Mouse (Mus musculus): Measurements from ENCODE around the gene Mt1. TPM values are rescaled to one million over a fixed set of nuclear protein-coding genes. Genes with fewer than 3 reads are reported as not detected.
"Not testable (repeated sequence)": the region's sequence is repeated elsewhere in the genome, so short reads cannot be mapped to it uniquely, and the experiment has no call there.

Gene Mt1
- polyA plus RNA-seq, 1 experiment from 2014 or later: 5,724 TPM

DNA sequence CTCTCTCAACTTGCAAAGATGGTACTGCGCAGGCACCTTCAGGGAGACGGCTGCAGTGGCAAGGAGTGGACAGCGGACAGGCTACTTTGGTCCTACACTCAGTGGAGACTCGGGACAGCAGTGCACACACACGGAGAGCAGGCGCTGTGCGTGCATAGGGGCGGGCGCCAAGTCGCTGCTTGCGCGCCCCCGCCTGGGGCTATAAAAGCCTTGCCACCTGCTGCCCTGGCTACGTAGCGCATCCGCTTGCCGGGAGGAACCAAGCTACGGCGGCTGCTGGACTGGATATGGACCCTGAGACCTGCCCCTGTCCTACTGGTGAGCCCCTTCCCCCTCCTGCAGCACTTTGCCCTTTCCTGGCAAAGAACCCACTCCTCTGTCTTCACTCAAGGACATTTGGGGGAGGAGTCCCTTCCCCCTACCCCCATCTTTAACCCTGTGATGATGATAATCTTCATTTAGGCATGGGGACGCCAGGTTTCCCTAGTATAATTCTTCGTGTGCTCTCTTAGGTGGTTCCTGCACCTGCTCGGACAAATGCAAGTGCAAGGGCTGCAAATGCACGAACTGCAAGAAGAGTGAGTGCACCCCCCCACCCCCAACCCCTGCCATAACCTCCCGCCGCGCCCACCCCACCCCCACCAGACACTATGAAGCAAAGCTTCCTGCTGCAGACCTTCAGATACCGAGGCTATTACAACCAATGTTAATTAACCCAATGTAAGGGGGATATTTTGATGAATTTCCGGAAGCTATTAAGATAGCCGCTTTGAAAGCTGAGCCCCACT, 26.2 kb upstream of the Mt1 start, which contains the start of gene Mt3:
TSS of gene Mt3 (plus strand) at position 95 of the 788 bp plus-strand sequence.
- no peak within 1 kb of the TSS for H3K9ac ChIP-seq
- H3K27me3 ChIP-seq: peaks cover 71% of the 10 kb centered on the region
- H3K4me3 ChIP-seq (replicated peaks): peak within 1 kb of the TSS; percentile 24
- ATAC-seq (ENCODE audit: insufficient read depth): 0 out of 2 replicates have a peak, but pooled peaks have one; percentile 18
- H3K9me3 ChIP-seq (replicated peaks): no peaks in the 10 kb centered on the region
- peak within 1 kb of the TSS; percentile 51 for H3K4me2 ChIP-seq
- 2% methylated on average over 29 of the region's 29 CpGs for whole genome bisulfite sequencing (ENCODE audit: insufficient replicate concordance)
- H3K27ac ChIP-seq (replicated peaks): peak within 1 kb of the TSS; percentile 69; the same call in 1 of the 2 replicates
- no peaks in the 10 kb centered on the region for H3K36me3 ChIP-seq (replicated peaks)
- peaks cover 37% of the 10 kb centered on the region for H3K4me1 ChIP-seq (replicated peaks)

- Histone ChIP-seq H3K9me3 (replicated peaks) (no peaks in the 10 kb centered on the region), H3K4me2 (no peak overlapping the region), H3K4me3 (replicated peaks) (no peak overlapping the region), H3K9ac (no peak overlapping the region), H3K4me1 (replicated peaks) (peaks cover 37% of the 10 kb centered on the region), H3K36me3 (replicated peaks) (no peaks in the 10 kb centered on the region), H3K27me3 (peaks cover 69% of the 10 kb centered on the region), H3K27ac (replicated peaks) (no peak overlapping the region)
- WGBS (ENCODE audit: insufficient replicate concordance): 33% methylated on average over 7 of the region's 7 CpGs
- ATAC-seq (ENCODE audit: insufficient read depth): no peak
Measured at GRCm38 (mm10) chr8:94153451-94153850, 25.4 kb upstream of the Mt1 start.

DNA sequence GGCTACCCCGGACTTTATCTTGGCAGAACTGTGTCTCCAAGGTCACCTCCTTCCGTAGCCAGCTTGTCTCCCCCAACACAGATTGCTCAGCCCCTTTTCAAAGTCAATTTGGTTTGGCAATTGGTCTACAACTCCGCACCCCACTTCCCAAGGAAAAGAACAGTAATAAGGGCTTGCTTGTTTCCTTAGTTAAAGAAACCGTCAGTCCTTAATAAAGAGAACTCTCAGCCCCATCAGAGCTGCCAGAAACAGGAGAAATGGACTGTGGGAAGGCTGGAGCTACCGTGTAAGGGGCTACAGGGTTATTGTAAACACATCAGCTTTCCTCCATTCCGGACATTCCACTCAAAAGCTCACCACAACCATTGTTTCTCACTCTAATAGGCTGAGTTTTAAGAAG, 24.3 kb upstream of the Mt1 start:
- Histone ChIP-seq H3K27ac (replicated peaks) (no peak overlapping the region), H3K9me3 (replicated peaks) (no peaks in the 10 kb centered on the region), H3K4me2 (no peak overlapping the region), H3K4me3 (replicated peaks) (no peak overlapping the region), H3K27me3 (peaks cover 66% of the 10 kb centered on the region), H3K4me1 (replicated peaks) (peaks cover 35% of the 10 kb centered on the region), H3K36me3 (replicated peaks) (no peaks in the 10 kb centered on the region), H3K9ac (no peak overlapping the region)
- WGBS (ENCODE audit: insufficient replicate concordance): 35% methylated on average over 6 of the region's 6 CpGs
- no peak for ATAC-seq (ENCODE audit: insufficient read depth)

DNA sequence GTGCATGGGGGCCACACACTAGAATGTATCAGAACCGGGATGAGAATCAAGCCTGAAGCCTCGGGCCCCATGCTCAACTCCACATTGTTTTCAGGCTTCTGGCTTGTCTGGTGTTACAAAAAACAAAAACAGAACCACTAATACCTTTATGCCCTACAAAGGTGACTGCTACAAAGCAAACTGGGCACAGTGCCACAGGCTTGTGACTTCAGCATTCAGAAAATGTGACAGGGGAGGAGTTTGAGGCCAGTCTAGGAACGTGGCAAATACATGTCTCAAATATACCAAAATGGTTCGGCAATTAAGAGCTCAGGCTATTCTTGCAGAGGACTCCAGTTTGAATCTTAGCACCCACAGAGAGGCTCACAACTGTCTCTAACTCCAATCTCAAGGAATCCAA, 22.8 kb upstream of the Mt1 start:
- no peaks in the 10 kb centered on the region for H3K36me3 ChIP-seq (replicated peaks)
- peaks cover 22% of the 10 kb centered on the region for H3K4me1 ChIP-seq (replicated peaks)
- no peak overlapping the region for H3K9ac ChIP-seq
- H3K4me2 ChIP-seq: no peak overlapping the region
- no peaks in the 10 kb centered on the region for H3K9me3 ChIP-seq (replicated peaks)
- no peak for ATAC-seq (ENCODE audit: insufficient read depth)
- peaks cover 66% of the 10 kb centered on the region for H3K27me3 ChIP-seq
- no peak overlapping the region for H3K27ac ChIP-seq (replicated peaks)
- WGBS (ENCODE audit: insufficient replicate concordance): 59% methylated on average over 4 of the region's 4 CpGs
- H3K4me3 ChIP-seq (replicated peaks): no peak overlapping the region

DNA sequence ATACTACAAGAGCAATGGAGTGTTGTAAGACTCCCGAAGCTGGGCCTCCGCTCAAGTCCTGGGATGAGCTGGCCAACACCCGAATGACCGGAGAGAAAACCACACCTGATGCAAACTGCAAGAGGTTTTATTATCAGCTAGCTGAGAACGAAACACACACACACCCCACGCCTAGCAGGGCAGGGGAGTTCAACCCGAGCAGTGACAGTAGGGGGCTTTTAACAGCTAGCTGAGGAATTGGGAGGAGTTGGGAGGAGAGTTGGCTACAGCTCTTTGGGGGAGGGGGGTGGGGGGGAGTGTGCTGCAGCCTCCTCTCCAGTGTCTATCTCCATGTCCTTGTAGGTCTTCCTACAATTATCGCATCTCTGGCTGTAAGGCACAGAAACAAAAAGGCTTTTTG, 13.1 kb upstream of the Mt1 start:
- not testable (repeated sequence) for H3K4me3 ChIP-seq (replicated peaks)
- WGBS (ENCODE audit: insufficient replicate concordance): 51% methylated on average over 8 of the region's 8 CpGs

DNA sequence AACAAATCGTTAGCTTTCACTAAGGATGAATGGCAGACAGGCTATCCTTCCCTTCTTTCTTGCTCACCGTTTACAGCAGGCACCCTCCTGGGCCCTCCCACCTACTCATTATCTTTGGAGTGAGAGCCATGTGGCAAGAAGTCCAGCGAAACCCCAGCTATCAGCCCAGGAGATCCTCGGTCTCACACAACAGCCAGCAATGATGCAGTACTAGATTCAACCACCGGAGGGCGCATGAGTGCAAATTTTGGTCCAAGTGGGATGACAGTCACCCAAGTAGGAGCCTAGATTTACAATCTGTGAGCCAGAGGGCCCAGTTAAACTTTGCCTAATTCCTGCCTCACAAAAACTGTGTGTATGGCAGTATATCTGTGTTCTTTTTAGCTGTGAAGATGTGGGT, 11.6 kb upstream of the Mt1 start:
- Histone ChIP-seq H3K9me3 (replicated peaks) (no peaks in the 10 kb centered on the region), H3K9ac (no peak overlapping the region), H3K27me3 (peaks cover 20% of the 10 kb centered on the region), H3K4me1 (replicated peaks) (peaks cover 48% of the 10 kb centered on the region), H3K4me3 (replicated peaks) (no peak overlapping the region), H3K4me2 (peak overlapping the region; percentile 42), H3K27ac (replicated peaks) (no peak overlapping the region), H3K36me3 (replicated peaks) (no peaks in the 10 kb centered on the region)
- ATAC-seq (ENCODE audit: insufficient read depth): no peak
- WGBS (ENCODE audit: insufficient replicate concordance): 6% methylated on average over 6 of the region's 6 CpGs

More for the DNA sequence above, 13.1 kb upstream of the Mt1 start:
- H3K9ac ChIP-seq; H3K36me3 ChIP-seq (replicated peaks); H3K4me2 ChIP-seq; ATAC-seq (ENCODE audit: insufficient read depth); H3K9me3 ChIP-seq (replicated peaks); H3K27ac ChIP-seq (replicated peaks): not testable (repeated sequence)
- Histone ChIP-seq H3K4me1 (replicated peaks) (peaks cover 34% of the 10 kb centered on the region), H3K27me3 (peaks cover 17% of the 10 kb centered on the region)

- no peaks in the 10 kb centered on the region for H3K9me3 ChIP-seq (replicated peaks)
- H3K27me3 ChIP-seq: 0 out of 2 replicates have a peak, but pooled peaks cover 7% of the 10 kb centered on the region
- H3K27ac ChIP-seq (replicated peaks): peak overlapping the region; percentile 99
- peak overlapping the region; percentile 54 for H3K9ac ChIP-seq
- peak overlapping the region; percentile 71 for H3K4me3 ChIP-seq (replicated peaks)
- WGBS (ENCODE audit: insufficient replicate concordance): 44% methylated on average over 5 of the region's 5 CpGs
- H3K4me2 ChIP-seq: peak overlapping the region; percentile 88
- no peaks in the 10 kb centered on the region for H3K36me3 ChIP-seq (replicated peaks)
- peak; percentile 49 for ATAC-seq (ENCODE audit: insufficient read depth)
- peaks cover 55% of the 10 kb centered on the region for H3K4me1 ChIP-seq (replicated peaks)
Measured at GRCm38 (mm10) chr8:94169547-94169946, 9.3 kb upstream of the Mt1 start.

GRCm38 (mm10) chr8:94171321-94171755, 7.5 kb upstream of the Mt1 start:
- Histone ChIP-seq H3K9me3 (replicated peaks) (no peaks in the 10 kb centered on the region), H3K9ac (peak overlapping the region; percentile 79), H3K4me3 (replicated peaks) (peak overlapping the region; percentile 71), H3K27me3 (0 out of 2 replicates have a peak, but pooled peaks cover 7% of the 10 kb centered on the region), H3K4me2 (peak overlapping the region; percentile 88), H3K27ac (replicated peaks) (peak overlapping the region; percentile 99), H3K36me3 (replicated peaks) (no peaks in the 10 kb centered on the region), H3K4me1 (replicated peaks) (peaks cover 71% of the 10 kb centered on the region)
- no peak for ATAC-seq (ENCODE audit: insufficient read depth)
- WGBS (ENCODE audit: insufficient replicate concordance): 41% methylated on average over 10 of the region's 10 CpGs

DNA sequence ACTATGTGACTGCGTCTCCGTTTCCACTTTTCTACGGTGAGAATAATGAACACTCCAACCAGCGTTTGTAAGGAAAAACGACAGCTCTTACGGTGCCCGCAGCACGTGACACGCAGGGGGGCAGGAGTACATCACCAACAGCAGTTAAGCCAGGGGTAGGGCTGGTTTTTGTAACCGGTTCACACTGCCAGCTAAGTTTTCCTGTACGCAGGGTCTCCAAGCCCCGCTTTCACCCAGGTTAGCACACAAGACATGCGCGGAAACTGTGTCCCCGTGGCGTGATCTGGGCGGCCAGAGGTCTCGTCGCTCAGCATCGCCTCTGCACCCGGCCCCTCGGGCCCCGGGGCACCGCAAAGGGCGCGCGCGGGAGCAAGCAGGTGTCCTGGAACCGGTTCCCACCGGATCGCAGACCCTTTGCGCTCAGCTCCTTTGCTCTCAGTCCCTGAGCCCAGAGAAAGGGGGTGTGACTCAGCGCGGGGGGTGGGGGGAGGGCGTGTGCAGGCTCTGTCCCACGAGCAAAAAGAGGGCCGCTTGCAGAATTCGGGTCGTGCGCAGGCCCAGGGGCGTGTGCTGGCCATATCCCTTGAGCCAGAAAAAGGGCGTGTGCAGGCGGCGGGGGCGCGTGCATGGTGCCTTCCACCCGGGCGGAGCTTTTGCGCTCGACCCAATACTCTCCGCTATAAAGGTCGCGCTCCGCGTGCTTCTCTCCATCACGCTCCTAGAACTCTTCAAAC, 6.6 kb upstream of the Mt1 start, which contains the start of gene Mt2:
TSS of gene Mt2 (plus strand) at position 590 of the 734 bp plus-strand sequence.
- under 1% methylated on average over 56 of the region's 56 CpGs for WGBS (ENCODE audit: insufficient replicate concordance)
- H3K4me1 ChIP-seq (replicated peaks): peaks cover 77% of the 10 kb centered on the region

GRCm38 (mm10) chr8:94172809-94173732, 5.8 kb upstream of the Mt1 start:
- no peaks in the 10 kb centered on the region for H3K9me3 ChIP-seq (replicated peaks)
- H3K4me3 ChIP-seq (replicated peaks): peak overlapping the region; percentile 71
- H3K27ac ChIP-seq (replicated peaks): peak overlapping the region; percentile 99
- peak; percentile 21; the same call in 1 of the 2 replicates for ATAC-seq (ENCODE audit: insufficient read depth)
- H3K9ac ChIP-seq: peak overlapping the region; percentile 89
- 0 out of 2 replicates have a peak, but pooled peaks cover 7% of the 10 kb centered on the region for H3K27me3 ChIP-seq
- WGBS (ENCODE audit: insufficient replicate concordance): under 1% methylated on average over 39 of the region's 39 CpGs
- H3K36me3 ChIP-seq (replicated peaks): no peaks in the 10 kb centered on the region
- H3K4me2 ChIP-seq: peak overlapping the region; percentile 88
- peaks cover 78% of the 10 kb centered on the region for H3K4me1 ChIP-seq (replicated peaks)

More for the DNA sequence above, 6.6 kb upstream of the Mt1 start, which contains the start of gene Mt2:
- Histone ChIP-seq H3K36me3 (replicated peaks) (no peaks in the 10 kb centered on the region), H3K9me3 (replicated peaks) (no peaks in the 10 kb centered on the region), H3K4me3 (replicated peaks) (peak within 1 kb of the TSS; percentile 71), H3K4me2 (peak within 1 kb of the TSS; percentile 88), H3K27ac (replicated peaks) (peak within 1 kb of the TSS; percentile 99), H3K9ac (peak within 1 kb of the TSS; percentile 89), H3K27me3 (0 out of 2 replicates have a peak, but pooled peaks cover 7% of the 10 kb centered on the region)
- ATAC-seq (ENCODE audit: insufficient read depth): peak; percentile 89

Data from liver, embryonic 15.5 days (tissue).